Mouse (Mus musculus) frontal cortex, postnatal 10 days (tissue): ENCODE data around the gene Lck.

Experiments used
- DNase-seq, 2 experiments: peaks; one replicate each; pipeline ENCODE4 v3.0.0; 2022; ENCODE audit warnings: low spot score in 2 of 2, mixed read lengths in 1 of 2

Gene Lck

DNA sequence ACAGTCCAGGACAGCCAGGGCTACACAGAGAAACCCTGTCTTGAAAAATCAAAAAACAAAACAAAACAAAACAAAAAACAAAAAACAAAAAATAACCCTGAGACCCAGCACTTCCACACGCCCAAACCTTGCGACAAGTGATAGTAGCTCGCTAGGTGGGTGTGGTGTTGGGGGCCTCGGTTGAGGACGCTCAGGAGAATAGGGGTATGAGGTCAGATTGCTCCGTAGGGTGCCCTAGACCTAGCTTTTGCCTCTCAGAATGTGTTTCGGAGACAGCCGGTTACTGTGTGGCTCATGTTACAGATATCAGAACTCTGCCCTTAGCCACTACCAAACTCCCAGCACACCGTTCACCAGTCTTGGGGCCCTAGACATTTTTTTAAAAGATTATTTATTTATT lies 12.3 kb upstream of the Lck start:
- no peak for DNase-seq

DNA sequence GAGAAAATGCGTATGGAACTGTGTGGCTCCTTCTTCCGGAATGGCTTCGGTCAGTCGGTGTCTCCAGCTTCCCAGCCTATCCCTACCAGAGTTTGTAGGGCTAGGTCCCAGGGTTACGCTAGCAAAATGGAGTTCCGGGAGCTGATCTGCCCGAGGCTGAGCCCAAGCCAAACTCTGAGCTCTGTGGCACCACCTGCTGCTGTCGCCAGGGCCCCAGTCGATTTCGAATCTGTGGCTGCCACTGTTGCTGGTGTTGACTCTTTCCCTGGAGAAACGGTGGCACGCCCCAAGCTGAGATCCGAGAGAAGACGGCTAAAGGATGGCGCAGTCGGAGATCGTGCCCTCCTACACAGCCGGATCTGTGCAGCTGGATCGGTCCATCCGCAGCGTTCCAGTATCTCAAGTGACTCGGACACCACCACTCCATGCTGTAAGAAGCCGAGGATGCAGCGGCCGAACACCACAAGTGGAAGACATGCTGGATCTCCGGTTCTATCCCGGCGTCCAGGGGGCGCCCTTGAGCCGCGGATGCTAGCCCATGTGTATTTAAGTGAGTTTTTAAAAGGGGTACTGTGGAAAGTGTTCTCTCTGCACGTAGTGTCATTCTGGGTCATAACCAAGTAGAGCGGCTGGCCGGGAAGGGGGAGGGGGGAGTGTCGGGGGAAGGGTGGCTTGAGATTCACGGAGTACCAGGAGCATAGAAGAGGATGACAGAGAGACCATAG lies 11.6 kb upstream of the Lck start:
- peak; percentile 69 to 73 for DNase-seq

DNA sequence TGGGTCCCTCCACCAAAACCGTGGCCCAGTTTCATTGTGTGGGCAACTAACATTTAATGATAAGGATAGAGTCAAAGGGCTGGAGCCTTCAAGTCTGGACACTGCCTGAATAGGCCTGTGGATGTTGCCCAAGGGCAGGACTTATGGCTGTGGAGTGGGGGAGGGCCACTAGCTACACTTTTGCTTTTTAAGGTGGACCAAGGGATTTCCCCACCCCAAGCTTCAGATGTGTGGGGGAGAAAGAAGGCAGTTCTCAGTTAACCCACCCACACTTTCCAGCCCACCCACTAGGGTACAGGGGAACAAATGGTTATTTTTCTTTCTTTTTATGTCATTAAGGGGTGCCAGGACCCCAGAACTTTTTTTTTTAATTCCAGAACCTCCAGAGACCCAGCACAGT lies 10.9 kb upstream of the Lck start:
- no peak for DNase-seq

DNA sequence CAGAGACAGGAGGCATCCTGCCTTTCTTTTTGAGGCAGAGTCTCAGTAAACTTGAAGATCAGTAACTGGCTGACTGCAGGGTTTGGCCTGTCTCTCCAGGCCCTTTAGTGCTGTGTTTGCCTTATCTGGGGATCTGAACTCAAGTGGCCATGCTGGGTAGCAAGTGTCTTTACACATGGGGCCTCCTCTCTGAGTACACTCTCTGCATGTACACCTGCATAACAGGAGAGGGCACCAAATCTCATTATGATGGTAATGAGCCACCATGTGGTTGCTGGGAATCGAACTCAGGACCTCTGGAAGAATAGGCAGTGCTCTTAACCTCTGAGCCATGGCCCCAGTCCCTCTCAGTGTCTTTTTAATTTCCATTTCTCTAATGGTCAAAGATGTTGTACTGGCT lies 8.8 kb upstream of the Lck start:
- DNase-seq = no peak

DNA sequence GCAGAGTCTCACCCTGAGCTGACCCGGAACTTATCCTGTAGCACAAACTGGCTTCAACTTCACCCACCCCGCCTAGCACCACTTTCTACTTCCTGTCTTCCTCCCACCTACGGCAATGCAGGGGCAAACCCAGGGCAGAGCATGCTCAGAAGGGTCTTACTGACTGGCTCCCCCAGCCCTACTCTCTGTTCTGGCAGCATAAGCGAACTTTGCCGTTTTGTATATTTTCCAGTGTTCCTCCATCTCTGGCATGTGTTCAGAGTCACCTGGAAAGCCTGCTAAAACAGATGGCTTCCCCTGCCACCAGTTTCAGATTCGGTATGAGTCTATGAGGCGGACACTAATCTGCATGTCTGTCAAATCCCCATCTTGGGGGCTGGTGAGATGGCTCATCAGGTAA lies 6.9 kb upstream of the Lck start:
- no peak for DNase-seq

DNA sequence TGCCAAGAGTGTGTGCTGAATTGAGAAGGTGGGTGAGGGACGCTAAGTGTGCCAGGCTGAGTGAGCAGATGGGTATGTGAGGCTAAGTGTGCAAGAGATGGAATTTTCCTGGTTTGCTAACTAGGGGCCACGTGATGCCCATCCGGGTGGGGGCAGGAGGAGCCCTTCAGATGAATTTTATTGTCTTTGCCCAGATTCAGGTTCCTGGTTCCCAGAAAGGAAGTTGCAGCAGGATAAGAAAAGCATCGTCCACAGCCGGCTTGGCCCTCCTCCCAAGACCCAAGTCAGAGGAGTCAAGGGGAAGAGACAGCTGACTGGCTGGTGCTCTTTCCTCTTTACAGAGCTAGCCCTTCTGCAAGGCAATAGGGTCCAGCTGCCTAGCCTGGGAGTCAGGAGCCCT lies 5.0 kb upstream of the Lck start, which contains the start of gene Fam167b:
Gene Fam167b, minus strand, starts transcription at position 84 of the 400 bp plus-strand sequence.
- no peak for DNase-seq

DNA sequence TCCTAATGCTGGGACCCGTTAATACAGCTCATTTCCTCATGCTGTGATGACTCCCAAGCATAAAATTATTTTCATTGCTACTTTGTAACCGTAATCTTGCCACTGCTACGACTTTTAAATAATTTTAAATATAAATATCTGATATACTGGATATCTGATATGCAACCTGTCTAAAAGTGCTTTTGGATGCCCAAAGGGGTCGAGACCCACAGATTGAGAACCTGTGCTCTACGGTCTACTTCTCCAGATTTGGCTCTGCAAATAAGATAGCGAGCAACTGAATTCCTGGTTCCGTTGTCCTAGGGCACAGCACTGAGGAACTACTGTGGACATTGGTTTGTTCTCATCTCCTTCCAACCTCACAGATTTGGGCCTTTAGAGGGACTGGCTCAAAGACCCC lies 4.2 kb upstream of the Lck start:
- no peak for DNase-seq

DNA sequence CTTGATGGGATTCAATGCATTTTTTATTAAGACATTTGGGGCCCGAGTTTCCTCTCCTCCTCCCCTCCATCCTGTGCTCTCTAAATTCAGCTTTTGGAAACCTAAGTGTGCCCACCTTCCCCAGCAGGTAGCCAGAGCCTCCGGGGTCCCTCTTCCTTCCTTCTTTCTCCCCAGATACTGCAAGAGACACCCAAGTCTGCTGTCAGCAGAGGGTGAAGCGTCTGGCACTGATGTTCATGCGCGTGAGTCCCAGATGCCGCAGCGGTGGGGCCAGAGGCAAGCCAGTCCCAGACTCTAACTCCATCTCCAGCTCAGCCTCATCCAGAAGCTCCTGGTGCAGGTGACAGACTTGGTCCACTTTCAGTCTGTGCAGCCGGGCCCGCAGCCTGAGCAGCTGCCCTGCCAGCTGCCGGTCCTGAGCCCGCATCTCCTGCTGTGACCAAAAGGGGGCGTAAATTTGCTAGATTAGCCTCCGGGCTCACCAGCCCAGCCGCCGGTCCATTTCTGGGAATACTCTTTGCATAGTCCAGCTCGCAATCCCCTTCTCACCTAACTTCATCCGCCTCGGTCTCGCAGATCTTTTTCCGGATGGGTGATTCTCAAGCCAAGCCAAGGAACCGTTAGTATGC lies 3.5 kb upstream of the Lck start:
- DNase-seq = peak in 1 of 2 experiments; percentile 56

DNA sequence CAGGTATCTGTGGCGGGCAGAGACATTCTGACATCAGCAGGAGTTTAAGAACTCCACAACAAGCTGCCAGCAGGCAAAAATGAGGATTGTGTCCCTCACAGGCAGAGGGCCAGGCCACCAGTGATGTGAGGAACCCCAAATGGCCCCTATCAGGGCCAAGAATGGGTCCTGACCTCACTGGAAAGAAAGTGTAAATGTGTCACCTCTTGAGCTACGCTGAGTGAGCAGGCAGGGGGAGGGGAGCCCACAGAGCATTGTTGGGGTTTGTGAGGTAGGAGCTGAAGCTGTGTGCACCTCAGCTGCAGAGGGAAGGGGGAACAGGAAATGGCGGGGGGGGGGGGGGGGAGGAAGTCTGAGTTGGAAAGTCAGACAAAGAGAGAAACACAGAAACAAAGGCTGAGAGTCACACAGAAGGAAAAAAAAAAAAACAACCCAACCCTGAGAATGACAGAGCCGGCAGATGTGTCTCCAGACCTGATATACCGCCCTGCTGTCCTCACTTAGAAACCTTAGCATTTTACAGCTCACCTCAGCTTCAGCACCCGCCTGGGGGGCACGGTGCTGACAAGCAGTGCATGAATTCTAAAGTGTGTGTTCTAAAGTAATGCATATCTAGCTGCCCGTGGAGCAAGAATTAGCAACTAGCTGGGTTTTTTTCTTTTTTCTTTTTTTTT lies 1.9 kb upstream of the Lck start:
- DNase-seq = no peak

DNA sequence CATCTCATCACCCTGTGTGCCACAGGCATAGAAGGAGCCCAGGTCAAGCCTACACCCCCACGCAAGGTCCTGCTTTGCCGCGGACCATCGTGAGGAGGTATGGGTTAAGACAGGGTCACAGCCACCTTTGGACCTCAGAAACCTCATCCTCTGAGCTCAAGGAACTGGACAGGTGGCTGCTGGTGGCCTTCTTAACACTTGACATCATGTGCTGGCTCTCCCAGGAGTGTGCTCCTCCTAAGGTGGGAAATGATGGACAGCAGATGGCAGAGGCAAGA lies 409 bp downstream of the Lck start:
- no peak for DNase-seq

DNA sequence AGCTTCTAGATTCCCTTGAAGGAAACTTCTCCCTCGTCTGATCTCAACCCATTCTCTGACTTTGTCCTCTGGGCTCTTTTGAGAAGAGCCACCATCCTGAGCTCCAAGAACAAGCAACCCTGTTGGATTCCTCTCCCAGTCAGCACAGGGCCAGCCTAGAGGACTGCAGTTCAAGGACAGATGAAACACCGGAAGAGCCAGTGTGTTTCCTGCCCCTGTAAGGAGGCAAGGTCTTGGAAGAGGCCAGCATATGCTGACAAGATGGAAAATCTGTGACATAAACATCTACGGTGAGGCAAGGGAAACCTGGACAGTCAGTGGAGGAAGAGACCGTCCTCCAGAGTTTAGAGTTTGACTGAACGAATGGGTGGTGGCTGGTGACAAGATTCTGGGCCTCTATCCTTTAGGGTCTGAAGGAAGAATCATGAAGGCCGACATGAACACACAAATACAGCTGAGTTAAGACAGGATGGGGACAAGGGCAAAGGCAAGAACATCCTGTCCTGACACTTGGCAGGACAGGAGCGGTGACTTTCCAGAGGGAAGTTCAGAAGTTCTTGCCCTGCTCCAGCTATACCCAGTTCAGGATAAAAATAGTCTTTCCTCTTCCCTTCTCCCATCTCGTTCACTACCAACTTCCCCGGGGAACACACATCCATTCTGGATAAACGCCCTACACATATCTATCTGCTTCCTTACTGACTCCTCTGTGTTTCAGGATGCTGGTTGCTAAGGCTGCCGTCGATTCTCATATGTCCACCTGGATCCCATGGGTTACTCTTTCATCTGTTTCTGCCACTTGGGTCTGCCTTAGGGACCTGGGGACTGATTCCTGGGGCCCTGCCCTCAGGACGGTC lies 977 bp downstream of the Lck start:
- DNase-seq = no peak

DNA sequence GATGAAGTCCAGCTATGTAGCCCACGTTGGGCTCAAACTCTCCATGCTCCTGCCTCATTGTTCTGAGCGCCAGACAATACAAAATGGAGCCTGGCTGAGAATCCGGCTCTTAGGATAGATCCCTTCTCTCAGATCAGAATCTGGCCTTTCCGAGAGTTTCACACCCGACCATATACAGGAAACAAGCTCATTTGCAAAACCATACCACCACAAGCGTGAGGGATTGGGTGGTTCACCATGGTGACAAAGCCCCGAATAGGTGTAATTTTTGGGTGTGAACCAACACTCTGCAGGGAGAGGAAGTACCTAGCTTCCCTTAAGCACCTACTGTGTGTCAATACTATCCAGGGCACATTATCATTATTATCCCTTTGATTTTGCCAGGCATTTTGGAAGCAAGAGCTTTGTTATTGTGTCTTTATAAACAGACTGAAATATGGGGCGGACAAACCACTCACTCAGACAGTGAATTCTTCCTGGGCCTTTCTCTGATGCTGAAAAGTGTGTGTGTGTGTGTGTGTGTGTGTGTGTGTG lies 1.8 kb downstream of the Lck start:
- DNase-seq = no peak

DNA sequence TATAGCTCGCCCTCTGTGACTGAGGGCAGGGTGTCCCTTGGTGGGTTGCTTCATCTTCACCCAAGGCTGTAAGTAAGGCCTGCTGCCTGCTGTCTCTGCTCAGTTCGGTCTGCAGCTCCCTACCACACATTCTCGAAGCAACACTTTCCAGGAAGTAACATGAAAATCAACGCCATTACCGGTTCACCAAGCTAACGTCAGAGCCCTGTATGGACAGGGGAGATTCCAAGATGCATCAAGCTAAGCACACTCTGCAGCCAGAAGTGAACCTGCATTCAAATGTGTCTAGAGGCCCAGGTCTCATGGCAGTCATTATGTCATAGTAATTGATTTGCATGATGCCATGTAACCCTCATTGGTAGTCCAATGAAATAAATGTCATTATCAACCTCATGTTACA lies 3.4 kb downstream of the Lck start:
- DNase-seq = no peak

DNA sequence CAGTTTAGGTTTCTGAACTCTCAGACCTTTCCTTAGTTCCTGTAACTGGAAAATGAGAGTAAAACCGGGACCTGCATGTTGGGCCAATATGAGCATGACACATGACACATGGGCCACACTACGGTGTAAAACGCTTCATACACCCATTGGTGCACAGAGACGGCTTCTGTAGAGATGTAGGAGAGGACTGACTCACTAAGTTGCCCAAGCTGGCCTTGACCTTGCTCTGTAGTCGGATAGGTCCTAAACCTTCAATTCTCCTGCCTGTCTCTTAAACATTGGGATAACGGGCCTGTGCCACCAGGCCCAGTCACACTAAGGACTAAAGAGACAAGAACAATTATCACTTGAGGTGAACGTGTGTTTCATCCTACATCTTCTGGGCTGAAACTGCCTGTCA lies 5.1 kb downstream of the Lck start:
- no peak for DNase-seq

DNA sequence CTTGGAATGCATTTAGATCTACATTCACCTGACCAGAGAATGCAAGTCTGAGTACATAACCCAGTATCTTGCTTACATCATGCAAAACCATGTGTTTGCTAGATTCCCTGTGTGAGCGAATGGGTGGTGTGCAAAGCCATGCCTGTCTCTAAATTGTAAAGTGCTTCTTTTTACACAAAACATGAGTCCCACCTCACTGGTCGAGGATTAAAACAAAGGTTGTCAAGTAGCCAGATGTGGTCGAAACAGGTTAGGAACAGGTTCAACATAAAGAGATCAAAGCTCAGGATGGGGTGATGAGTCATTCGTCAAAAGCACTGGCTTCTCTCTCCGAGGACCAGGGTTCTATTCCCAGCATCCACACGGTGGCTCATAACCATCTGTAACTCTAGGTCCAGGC lies 8.3 kb downstream of the Lck start:
- no peak for DNase-seq

DNA sequence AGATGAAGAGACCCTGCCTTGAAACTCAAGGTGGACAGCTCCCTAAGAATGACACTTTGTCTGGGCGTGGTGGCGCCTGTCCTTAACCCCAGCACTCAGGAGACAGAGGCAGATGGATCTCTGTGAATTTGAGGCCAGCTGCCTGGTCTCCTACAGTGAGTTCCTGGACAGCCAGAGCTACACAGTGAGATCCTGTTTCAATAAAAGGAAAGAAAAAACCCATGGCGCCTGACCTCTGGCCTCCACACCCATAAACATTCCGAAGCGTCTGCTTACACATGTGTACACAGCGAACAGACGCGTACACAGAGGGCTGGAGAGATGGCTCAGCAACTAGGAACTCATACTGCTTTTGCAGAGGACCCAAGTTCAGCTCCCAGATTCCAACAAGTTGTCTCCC lies 9.7 kb downstream of the Lck start:
- DNase-seq = no peak

DNA sequence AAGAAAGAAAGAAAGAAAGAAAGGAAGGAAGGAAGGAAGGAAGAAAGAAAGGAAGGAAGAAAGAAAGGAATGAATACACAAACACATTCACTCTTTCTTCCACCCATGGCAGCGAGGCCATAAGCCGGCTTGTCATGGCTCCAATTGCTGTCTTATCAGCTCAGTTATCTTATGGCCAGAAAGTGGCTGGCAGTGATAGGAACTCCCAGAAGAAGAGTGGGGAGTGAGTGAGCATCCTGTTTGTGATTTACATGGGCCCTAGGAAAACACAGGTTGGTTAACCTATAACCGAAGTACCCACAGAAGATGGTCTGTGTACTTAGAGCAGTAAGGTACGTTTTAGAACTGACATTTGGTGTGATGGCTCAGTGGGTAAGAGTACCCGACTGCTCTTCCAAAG lies 12.3 kb downstream of the Lck start:
- no peak for DNase-seq

DNA sequence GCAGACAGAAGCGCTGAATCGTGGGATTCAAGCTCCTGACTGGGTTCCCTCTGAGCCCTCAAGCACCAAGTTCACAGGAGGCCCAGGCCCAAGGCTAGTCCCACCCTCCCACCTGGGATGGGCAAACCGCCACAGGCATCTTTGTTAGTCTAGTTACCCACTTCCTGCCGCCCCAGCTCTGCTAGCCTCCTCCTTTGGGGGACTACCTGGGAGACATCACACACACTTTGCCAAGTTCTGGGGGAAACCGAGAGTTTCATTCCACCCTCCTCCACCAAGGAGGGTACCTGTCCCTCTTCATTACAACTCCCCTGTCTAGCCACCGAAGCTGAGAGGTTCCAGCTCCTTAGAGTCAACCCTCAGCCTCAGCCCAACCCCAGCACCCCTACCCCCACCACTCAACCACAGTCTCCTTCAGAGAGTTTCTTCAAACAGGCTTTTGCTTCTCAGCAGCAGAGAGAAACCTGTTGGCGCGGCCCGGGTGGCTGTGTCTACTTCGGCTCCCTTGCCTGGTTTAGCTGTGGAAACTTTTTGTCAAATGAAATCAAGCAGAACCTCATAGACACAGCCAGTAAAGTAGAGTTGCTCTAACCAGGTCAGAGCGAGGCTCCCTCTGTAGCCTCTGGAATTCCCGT lies 15.0 kb downstream of the Lck start:
- peak in 1 of 2 experiments; percentile 14 for DNase-seq

DNA sequence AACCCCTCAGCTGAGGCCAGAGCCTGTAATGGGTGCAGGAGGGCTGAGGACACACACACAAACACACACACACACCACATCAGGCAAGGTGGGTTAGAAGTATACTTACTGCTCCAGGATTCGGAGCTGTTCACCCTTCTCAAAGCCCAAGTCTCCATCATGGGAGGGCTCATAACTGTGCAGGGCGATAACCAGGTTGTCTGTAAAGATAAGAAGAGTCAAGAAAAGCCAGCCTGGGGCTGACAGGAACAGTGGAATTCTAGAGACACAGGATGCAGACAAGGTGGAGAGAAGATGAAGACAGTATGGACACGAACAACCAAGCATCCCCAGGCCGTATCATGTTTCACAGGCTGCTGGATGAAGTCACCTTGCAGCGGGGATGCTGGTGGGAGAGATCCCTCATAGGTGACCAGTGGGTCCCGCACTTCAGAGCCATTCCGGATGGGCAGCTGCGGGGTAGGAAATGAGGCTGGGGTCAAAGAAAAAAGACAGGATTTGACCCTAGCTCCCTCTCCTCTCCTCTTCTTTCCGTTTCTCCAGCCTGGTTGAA lies 16.1 kb downstream of the Lck start:
- DNase-seq = no peak

DNA sequence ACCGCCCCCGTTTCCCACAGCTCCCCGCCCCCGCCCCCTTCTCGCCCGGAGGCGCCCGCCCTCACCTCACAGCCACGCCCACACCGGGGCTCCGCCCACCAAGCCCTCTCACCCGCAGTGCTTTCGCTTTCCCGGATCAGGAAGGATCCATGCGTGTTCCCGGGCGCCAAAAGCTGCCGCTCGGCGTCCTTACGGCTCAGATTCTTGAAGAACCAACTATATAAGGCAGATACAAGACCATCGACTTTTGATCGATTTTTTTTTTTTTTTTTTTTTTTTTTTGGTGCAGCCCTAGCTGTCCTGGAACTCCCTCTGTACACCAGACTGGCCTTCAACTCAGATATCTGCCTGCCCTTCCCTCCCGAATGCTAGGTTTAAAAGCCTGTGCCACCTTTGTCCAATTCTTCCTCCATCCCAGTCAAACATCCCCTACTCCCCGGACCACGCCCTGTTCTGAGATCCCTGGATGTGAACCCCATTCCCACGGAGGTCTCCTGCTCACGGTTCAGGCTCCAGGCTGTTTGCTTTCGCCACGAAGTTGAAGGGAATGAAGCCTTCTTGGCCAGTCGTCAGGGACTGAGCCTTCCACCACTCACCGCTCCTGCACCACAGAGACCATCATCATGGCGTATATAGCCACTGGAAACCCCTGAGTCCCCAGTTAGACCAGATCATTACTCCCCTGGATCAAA lies 16.8 kb downstream of the Lck start:
- peak; percentile 80 to 82 for DNase-seq
